Mouse (Mus musculus) liver, adult 2 months (tissue): ENCODE measurements at regions not wholly inside any gene's neighbourhood (a gene's known extent, or its start where the extent isn't known, plus 50 kb on each side); places are given as distances from the start of the nearest gene placed in this dataset.

ENCODE experiments used
- CTCF ChIP-seq: fragments of 200-500 bp; IDR thresholded peaks from 2 replicates; pipeline ENCODE4 v1.5.1; 2011; ENCODE audit warnings: low read depth, low read length, control low read depth
- POLR2A ChIP-seq: fragments of 200-500 bp; IDR thresholded peaks from 2 replicates; pipeline ENCODE4 v1.6.1; 2011; ENCODE audit warnings: low read length, control low read depth; ENCODE audit not compliant: insufficient read depth; ENCODE audit errors: extremely low read depth

DNA sequence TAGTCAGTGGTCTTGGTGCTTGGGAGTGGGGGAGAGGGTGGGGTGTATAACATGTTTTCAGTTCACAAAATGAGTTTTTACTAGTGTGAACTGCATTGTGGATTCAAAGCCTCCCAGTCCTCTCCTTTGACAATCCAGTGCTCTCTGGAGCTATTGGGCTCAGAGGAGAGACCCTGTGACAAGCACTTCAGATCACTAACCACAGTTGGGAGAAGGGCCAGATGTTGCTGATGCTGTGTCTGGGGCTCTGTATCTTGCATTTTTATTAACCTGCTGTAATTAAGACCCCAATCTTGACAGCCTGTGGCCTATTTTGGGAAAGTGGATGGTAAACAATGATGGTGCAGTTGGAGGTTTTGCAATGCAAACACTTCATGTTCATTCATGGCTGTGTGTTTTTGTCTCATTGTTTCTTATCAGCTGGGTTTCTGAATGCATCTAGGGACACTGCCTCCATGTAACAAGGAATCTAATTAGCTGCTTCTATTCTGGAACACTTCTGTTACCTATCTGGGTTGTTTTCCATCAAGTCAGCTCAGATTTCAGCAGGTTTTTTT is 320.0 kb upstream of the Ift57 start:
- TF ChIP-seq POLR2A = no peak
- TF ChIP-seq CTCF = no peak
